Mouse (Mus musculus) heart, embryonic 12.5 days (tissue): Measurements from ENCODE around the gene Plcb4. TPM values are rescaled to one million over a fixed set of nuclear protein-coding genes. Genes with fewer than 3 reads are reported as not detected.

Experiments used
- ATAC-seq: fragments of 200-750 bp; cut with Nextera tagmentation; 2 replicates; pipeline ENCODE4 v1.8.0; 2017; ENCODE audit warnings: moderate TSS enrichment, moderate library complexity; ENCODE audit not compliant: insufficient number of reproducible peaks, low FRiP score
- H3K27ac ChIP-seq: fragments of 300-500 bp; sonication (generic); 2 replicates; pipeline ENCODE4 v1.5.1; 2016; ENCODE audit warnings: mild to moderate bottlenecking, moderate library complexity; ENCODE audit not compliant: poor library complexity, severe bottlenecking
- H3K27me3 ChIP-seq: fragments of 300-500 bp; sonication (generic); replicated peaks from 2 replicates; pipeline ENCODE4 v1.6.1; 2016; ENCODE audit warnings: mild to moderate bottlenecking, moderate library complexity
- H3K36me3 ChIP-seq: fragments of 300-500 bp; sonication (generic); 2 replicates; pipeline ENCODE4 v1.6.1; 2016; ENCODE audit warnings: mild to moderate bottlenecking, moderate library complexity
- H3K4me1 ChIP-seq: fragments of 300-500 bp; sonication (generic); replicated peaks from 2 replicates; pipeline ENCODE4 v1.6.1; 2016; ENCODE audit warnings: mild to moderate bottlenecking
- H3K4me2 ChIP-seq: fragments of 300-500 bp; sonication (generic); 2 replicates; pipeline ENCODE4 v1.6.1; 2016; ENCODE audit warnings: mild to moderate bottlenecking, moderate library complexity
- H3K4me3 ChIP-seq: fragments of 300-500 bp; sonication (generic); 2 replicates; pipeline ENCODE4 v1.5.1; 2016; ENCODE audit warnings: mild to moderate bottlenecking
- H3K9ac ChIP-seq: fragments of 300-500 bp; sonication (generic); 2 replicates; pipeline ENCODE4 v1.6.1; 2016; ENCODE audit warnings: mild to moderate bottlenecking, moderate library complexity
- H3K9me3 ChIP-seq: fragments of 300-500 bp; sonication (generic); replicated peaks from 2 replicates; pipeline ENCODE4 v1.6.1; 2016; ENCODE audit warnings: mild to moderate bottlenecking, moderate library complexity
- WGBS: fragments of 180-500 bp; shearing (Covaris S2); methylation state at CpG from one replicate; pipeline ENCODE4 v1.1.7; 2016; 5-methylcytosine and 5-hydroxymethylcytosine counted together
- polyA plus RNA-seq: library from polyadenylated mRNA; unstranded; fragments of >200 nt; fragmentation: Nextera tagmentation; extraction: Ambion mirVana; gene quantifications from 2 replicates; pipeline ENCODE4 v1.2.1, GENCODE M21; 2016

Gene Plcb4
- polyA plus RNA-seq, 1 experiment from 2014 or later = 33.2 TPM

GRCm38 (mm10) chr2:135880269-135880760 is 221.5 kb downstream of the Plcb4 start:
- peak; percentile 54; the same call in 1 of the 2 replicates for ATAC-seq

GRCm38 (mm10) chr2:135883359-135883758 is 224.5 kb downstream of the Plcb4 start:
- WGBS = 87% methylated on average over 4 of the region's 4 CpGs
- no peak overlapping the region for H3K9ac ChIP-seq
- peaks cover 39% of the 10 kb centered on the region for H3K4me1 ChIP-seq
- no peaks in the 10 kb centered on the region for H3K27me3 ChIP-seq
- no peak for ATAC-seq
- H3K4me2 ChIP-seq = no peak overlapping the region
- no peak overlapping the region for H3K27ac ChIP-seq
- H3K9me3 ChIP-seq = no peaks in the 10 kb centered on the region
- no peaks in the 10 kb centered on the region for H3K36me3 ChIP-seq
- no peak overlapping the region for H3K4me3 ChIP-seq

More at GRCm38 (mm10) chr2:135880269-135880760, 221.5 kb downstream of the Plcb4 start:
- Histone ChIP-seq H3K9me3 (no peaks in the 10 kb centered on the region), H3K4me1 (peaks cover 15% of the 10 kb centered on the region), H3K4me2 (no peak overlapping the region), H3K27ac (peak overlapping the region; percentile 43; the same call in 1 of the 2 replicates), H3K36me3 (no peaks in the 10 kb centered on the region), H3K4me3 (no peak overlapping the region), H3K27me3 (no peaks in the 10 kb centered on the region), H3K9ac (no peak overlapping the region)
- WGBS = 30% methylated on average over 6 of the region's 6 CpGs

GRCm38 (mm10) chr2:135884534-135885180 is 225.8 kb downstream of the Plcb4 start:
- no peaks in the 10 kb centered on the region for H3K36me3 ChIP-seq
- H3K4me2 ChIP-seq = no peak overlapping the region
- no peaks in the 10 kb centered on the region for H3K9me3 ChIP-seq
- WGBS = 75% methylated on average over 7 of the region's 7 CpGs
- H3K27ac ChIP-seq = no peak overlapping the region
- H3K9ac ChIP-seq = no peak overlapping the region
- ATAC-seq = no peak
- no peak overlapping the region for H3K4me3 ChIP-seq
- no peaks in the 10 kb centered on the region for H3K27me3 ChIP-seq
- peaks cover 43% of the 10 kb centered on the region for H3K4me1 ChIP-seq

- Histone ChIP-seq H3K4me1 (peaks cover 33% of the 10 kb centered on the region), H3K9me3 (no peaks in the 10 kb centered on the region), H3K27ac (no peak overlapping the region), H3K36me3 (no peaks in the 10 kb centered on the region), H3K9ac (no peak overlapping the region), H3K27me3 (no peaks in the 10 kb centered on the region), H3K4me2 (no peak overlapping the region), H3K4me3 (no peak overlapping the region)
- ATAC-seq = no peak
- 51% methylated on average over 6 of the region's 6 CpGs for WGBS
Measured at GRCm38 (mm10) chr2:135885607-135886006, 226.8 kb downstream of the Plcb4 start.

GRCm38 (mm10) chr2:135886081-135886679 is 227.4 kb downstream of the Plcb4 start:
- Histone ChIP-seq H3K4me1 (peaks cover 37% of the 10 kb centered on the region), H3K36me3 (no peaks in the 10 kb centered on the region), H3K4me3 (no peak overlapping the region), H3K9me3 (no peaks in the 10 kb centered on the region), H3K27ac (no peak overlapping the region), H3K27me3 (no peaks in the 10 kb centered on the region), H3K4me2 (no peak overlapping the region), H3K9ac (no peak overlapping the region)
- no peak for ATAC-seq
- 57% methylated on average over 9 of the region's 9 CpGs for WGBS

GRCm38 (mm10) chr2:135887805-135888204 is 229.0 kb downstream of the Plcb4 start:
- H3K9me3 ChIP-seq = no peaks in the 10 kb centered on the region
- H3K4me3 ChIP-seq = no peak overlapping the region
- no peak overlapping the region for H3K27ac ChIP-seq
- peaks cover 41% of the 10 kb centered on the region for H3K4me1 ChIP-seq
- no peak overlapping the region for H3K4me2 ChIP-seq
- ATAC-seq = no peak
- WGBS = 58% methylated on average over 2 of the region's 2 CpGs
- no peaks in the 10 kb centered on the region for H3K36me3 ChIP-seq
- H3K9ac ChIP-seq = no peak overlapping the region
- no peaks in the 10 kb centered on the region for H3K27me3 ChIP-seq

GRCm38 (mm10) chr2:135888206-135888605 is 229.4 kb downstream of the Plcb4 start:
- H3K4me1 ChIP-seq = peaks cover 45% of the 10 kb centered on the region
- no peak overlapping the region for H3K4me3 ChIP-seq
- H3K4me2 ChIP-seq = no peak overlapping the region
- 18% methylated on average over 4 of the region's 4 CpGs for WGBS
- H3K27me3 ChIP-seq = no peaks in the 10 kb centered on the region
- H3K27ac ChIP-seq = no peak overlapping the region
- no peaks in the 10 kb centered on the region for H3K36me3 ChIP-seq
- ATAC-seq = no peak
- H3K9ac ChIP-seq = no peak overlapping the region
- no peaks in the 10 kb centered on the region for H3K9me3 ChIP-seq

- no peaks in the 10 kb centered on the region for H3K9me3 ChIP-seq
- H3K4me3 ChIP-seq = no peak overlapping the region
- ATAC-seq = no peak
- 72% methylated on average over 10 of the region's 10 CpGs for WGBS
- no peaks in the 10 kb centered on the region for H3K27me3 ChIP-seq
- H3K9ac ChIP-seq = no peak overlapping the region
- H3K36me3 ChIP-seq = no peaks in the 10 kb centered on the region
- H3K4me1 ChIP-seq = peaks cover 51% of the 10 kb centered on the region
- H3K27ac ChIP-seq = peak overlapping the region; percentile 24; the same call in 1 of the 2 replicates
- H3K4me2 ChIP-seq = no peak overlapping the region
Measured at GRCm38 (mm10) chr2:135888767-135889166, 230.0 kb downstream of the Plcb4 start.

- no peak overlapping the region for H3K27ac ChIP-seq
- WGBS = 74% methylated on average over 1 of the region's 1 CpGs
- no peak overlapping the region for H3K9ac ChIP-seq
- ATAC-seq = no peak
- peaks cover 57% of the 10 kb centered on the region for H3K4me1 ChIP-seq
- H3K4me3 ChIP-seq = no peak overlapping the region
- H3K4me2 ChIP-seq = no peak overlapping the region
- H3K9me3 ChIP-seq = no peaks in the 10 kb centered on the region
- no peaks in the 10 kb centered on the region for H3K36me3 ChIP-seq
- no peaks in the 10 kb centered on the region for H3K27me3 ChIP-seq
Measured at GRCm38 (mm10) chr2:135890083-135890482, 231.3 kb downstream of the Plcb4 start.

GRCm38 (mm10) chr2:135891097-135891496 is 232.3 kb downstream of the Plcb4 start:
- peaks cover 57% of the 10 kb centered on the region for H3K4me1 ChIP-seq
- no peak overlapping the region for H3K9ac ChIP-seq
- H3K9me3 ChIP-seq = no peaks in the 10 kb centered on the region
- H3K36me3 ChIP-seq = no peaks in the 10 kb centered on the region
- no peaks in the 10 kb centered on the region for H3K27me3 ChIP-seq
- no peak for ATAC-seq
- H3K4me2 ChIP-seq = no peak overlapping the region
- no peak overlapping the region for H3K27ac ChIP-seq
- WGBS = 61% methylated on average over 10 of the region's 10 CpGs
- no peak overlapping the region for H3K4me3 ChIP-seq

- Histone ChIP-seq H3K4me1 (peaks cover 52% of the 10 kb centered on the region), H3K9ac (no peak overlapping the region), H3K9me3 (no peaks in the 10 kb centered on the region), H3K4me2 (no peak overlapping the region), H3K27me3 (no peaks in the 10 kb centered on the region), H3K36me3 (no peaks in the 10 kb centered on the region), H3K27ac (no peak overlapping the region), H3K4me3 (no peak overlapping the region)
- WGBS = 88% methylated on average over 5 of the region's 5 CpGs
- ATAC-seq = no peak
Measured at GRCm38 (mm10) chr2:135891686-135892085, 232.9 kb downstream of the Plcb4 start.
